Mouse (Mus musculus): ENCODE data around the gene Fbxw10.

GRCm38 (mm10) chr11:62869715-62870371 is 23.0 kb downstream of the Fbxw10 start:
- TF ChIP-seq MEF2A (IDR thresholded peaks at IDR 0.05; ENCODE audit: extremely low read depth, insufficient replicate concordance, low read depth, low read length, poor library complexity, severe bottlenecking): no peak
- no peak for TF ChIP-seq POLR2A (IDR thresholded peaks at IDR 0.05; ENCODE audit: control insufficient read depth in 1 of 2, insufficient read depth in 1 of 2, low read depth in 1 of 2, low read length in 2 of 2, poor library complexity in 1 of 2)

All from MEL (cell line).